Mouse (Mus musculus): Measurements from ENCODE around the gene Sp100. TPM values are rescaled to one million over a fixed set of nuclear protein-coding genes. Genes with fewer than 3 reads are reported as not detected.
A peak's percentile ranks its signal among the peaks of the same experiment; 100 is the strongest.

Sp100 gene
- polyA plus RNA-seq, 1 experiment = 3.6 TPM

DNA sequence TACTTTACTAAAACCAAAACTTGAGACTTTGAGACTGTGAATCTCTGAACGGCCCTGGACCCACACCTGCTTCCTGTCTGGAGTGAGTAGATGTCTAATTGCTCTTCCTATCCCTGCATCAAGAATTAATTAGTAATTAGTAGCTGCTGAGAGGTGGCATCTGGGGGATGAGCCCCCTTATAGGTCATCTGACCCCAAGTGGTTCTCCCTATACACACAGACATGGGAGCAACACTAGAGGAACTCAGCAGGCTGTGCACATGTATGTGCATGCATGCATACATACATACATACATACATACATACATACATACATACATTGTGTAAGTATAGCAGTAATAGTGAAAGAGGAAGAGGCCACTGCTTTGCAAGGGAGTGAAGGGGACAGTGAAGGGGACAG lies 84.7 kb downstream of the Sp100 start:
- Histone ChIP-seq H3K27ac (ENCODE audit: insufficient read depth, low read length) (no peak overlapping the region), H3K4me3 (ENCODE audit: insufficient read depth, low read length) (no peak overlapping the region), H3K4me1 (ENCODE audit: control insufficient read depth, insufficient read depth, low read length) (no peaks in the 10 kb centered on the region)
- TF ChIP-seq POLR2A (IDR thresholded peaks at IDR 0.05; ENCODE audit: low read depth, low read length) (no peak), CTCF (IDR thresholded peaks at IDR 0.05; ENCODE audit: borderline replicate concordance, insufficient read depth, low read length) (no peak)

DNA sequence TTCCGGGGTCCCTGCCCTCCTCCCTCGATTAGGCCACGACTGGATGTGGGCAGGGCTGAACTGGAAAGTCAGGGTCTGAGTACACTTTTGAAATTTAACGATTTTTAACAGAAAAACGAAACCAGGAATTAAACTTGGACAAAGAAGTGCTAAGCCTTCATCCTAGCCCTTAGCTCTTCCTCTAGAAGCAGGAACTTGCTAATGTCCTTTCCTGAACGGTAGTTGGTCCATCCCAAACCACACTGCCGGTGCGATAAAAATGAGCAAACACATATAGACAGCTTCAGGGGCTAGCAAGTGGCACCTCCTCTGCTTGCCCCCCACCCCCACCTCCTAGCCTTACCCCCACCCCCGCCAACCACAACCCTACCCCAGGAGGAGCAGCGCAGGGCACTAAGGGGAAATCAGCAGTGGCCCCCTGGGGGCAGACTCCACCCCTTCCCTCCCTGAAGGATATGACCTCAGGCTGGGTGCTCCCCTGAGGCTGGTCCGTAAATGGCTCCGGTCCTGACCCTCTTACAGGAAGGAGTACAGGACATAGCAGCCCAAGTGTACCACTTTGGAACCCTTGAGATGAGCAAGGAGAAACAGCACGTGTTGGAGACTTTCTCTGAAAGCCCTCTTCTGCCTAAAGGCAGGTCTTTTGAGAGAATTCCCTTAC lies 85.8 kb downstream of the Sp100 start:
- Histone ChIP-seq H3K4me1 (ENCODE audit: control insufficient read depth, insufficient read depth, low read length) (no peaks in the 10 kb centered on the region), H3K4me3 (ENCODE audit: insufficient read depth, low read length) (no peak overlapping the region), H3K27ac (ENCODE audit: insufficient read depth, low read length) (no peak overlapping the region)
- TF ChIP-seq CTCF (IDR thresholded peaks at IDR 0.05; ENCODE audit: borderline replicate concordance, insufficient read depth, low read length) = no peak
- TF ChIP-seq POLR2A (IDR thresholded peaks at IDR 0.05; ENCODE audit: low read depth, low read length) = no peak

DNA sequence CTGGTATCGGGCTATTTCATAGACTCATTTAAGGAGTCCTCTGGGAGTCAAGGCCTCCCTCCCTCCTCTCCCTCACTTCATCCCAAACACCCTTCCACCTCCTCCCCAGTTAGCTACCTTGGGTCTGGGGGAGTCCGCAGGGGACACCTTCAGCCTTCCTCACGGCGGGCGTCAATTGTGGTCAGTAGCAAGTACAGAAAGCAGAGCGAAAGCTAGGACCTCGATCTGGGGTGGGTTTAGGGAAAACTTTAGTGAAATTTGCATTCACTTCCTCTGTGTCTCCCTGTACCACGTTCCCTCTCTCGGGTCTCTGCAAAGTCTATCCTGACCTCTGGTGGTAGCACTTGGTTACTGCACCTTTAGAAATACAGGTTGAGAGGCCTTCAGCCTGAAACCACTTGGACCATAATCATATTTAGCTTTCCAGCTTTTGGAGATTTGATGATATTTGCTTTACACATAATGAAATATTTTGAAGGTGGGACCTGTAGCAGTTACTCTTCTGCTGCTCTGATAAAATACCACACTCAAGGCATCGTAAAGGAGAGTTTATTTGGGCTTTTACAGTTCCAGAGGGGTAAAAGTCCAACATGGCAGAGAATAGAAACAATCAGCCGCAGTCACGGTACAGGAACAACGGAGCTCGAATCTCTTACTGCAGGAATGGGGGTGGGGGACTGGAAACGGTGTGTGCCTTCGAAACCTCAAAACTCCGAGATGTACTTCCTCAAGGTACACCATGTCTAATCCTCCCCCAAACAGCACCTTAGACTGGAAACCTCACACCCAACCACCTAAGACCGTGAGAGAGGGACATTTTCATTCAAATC lies 86.8 kb downstream of the Sp100 start:
- H3K27ac ChIP-seq (ENCODE audit: insufficient read depth, low read length) = no peak overlapping the region
- no peak overlapping the region for H3K4me3 ChIP-seq (ENCODE audit: insufficient read depth, low read length)
- no peaks in the 10 kb centered on the region for H3K4me1 ChIP-seq (ENCODE audit: control insufficient read depth, insufficient read depth, low read length)
- TF ChIP-seq POLR2A (IDR thresholded peaks at IDR 0.05; ENCODE audit: low read depth, low read length) (no peak), CTCF (IDR thresholded peaks at IDR 0.05; ENCODE audit: borderline replicate concordance, insufficient read depth, low read length) (peak; percentile 45; the same call in 1 of the 2 replicates)

DNA sequence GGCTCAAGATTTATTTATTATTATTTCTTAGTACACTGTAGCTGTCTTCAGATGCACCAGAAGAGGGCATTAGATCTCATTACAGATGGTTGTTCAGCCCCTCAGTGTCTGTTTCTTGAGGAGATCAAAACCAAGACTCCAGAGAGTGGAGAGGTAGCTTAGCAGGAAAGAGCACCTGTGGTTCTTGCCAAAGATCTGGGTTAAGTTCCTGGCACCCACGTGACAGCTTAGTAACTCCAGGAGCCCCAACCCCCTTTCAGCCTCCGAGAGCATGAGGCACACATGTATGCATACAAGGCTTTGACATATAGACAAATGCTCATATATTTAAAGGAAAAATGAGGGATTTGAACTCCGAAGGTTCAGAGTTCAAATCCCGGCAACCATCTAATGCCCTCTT lies 89.2 kb downstream of the Sp100 start:
- TF ChIP-seq POLR2A (IDR thresholded peaks at IDR 0.05; ENCODE audit: low read depth, low read length) (no peak), CTCF (IDR thresholded peaks at IDR 0.05; ENCODE audit: borderline replicate concordance, insufficient read depth, low read length) (no peak)
- no peaks in the 10 kb centered on the region for H3K4me1 ChIP-seq (ENCODE audit: control insufficient read depth, insufficient read depth, low read length)
- H3K4me3 ChIP-seq (ENCODE audit: insufficient read depth, low read length) = no peak overlapping the region
- H3K27ac ChIP-seq (ENCODE audit: insufficient read depth, low read length) = no peak overlapping the region

DNA sequence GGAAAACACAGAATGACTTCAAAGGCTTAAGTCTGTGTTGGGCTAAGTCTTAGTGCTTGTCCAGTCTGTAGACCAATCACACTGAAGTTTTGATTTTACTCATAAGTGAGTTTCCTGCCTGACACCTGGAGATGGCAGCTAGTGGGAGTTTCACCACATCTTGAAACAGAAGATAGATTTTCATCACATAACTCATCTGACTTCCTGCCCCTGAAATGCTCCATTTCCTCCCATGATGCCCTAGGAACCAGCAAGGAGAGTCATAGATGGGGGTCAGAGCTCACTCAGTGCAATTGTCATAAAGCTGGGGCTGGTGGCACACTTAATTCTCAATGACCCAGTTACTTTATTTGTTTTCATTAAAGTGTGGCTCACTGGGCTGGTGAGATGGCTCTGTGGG lies 90.0 kb downstream of the Sp100 start:
- no peak overlapping the region for H3K4me3 ChIP-seq (ENCODE audit: insufficient read depth, low read length)
- TF ChIP-seq POLR2A (IDR thresholded peaks at IDR 0.05; ENCODE audit: low read depth, low read length) (no peak), CTCF (IDR thresholded peaks at IDR 0.05; ENCODE audit: borderline replicate concordance, insufficient read depth, low read length) (no peak)
- H3K4me1 ChIP-seq (ENCODE audit: control insufficient read depth, insufficient read depth, low read length) = no peaks in the 10 kb centered on the region
- no peak overlapping the region for H3K27ac ChIP-seq (ENCODE audit: insufficient read depth, low read length)

DNA sequence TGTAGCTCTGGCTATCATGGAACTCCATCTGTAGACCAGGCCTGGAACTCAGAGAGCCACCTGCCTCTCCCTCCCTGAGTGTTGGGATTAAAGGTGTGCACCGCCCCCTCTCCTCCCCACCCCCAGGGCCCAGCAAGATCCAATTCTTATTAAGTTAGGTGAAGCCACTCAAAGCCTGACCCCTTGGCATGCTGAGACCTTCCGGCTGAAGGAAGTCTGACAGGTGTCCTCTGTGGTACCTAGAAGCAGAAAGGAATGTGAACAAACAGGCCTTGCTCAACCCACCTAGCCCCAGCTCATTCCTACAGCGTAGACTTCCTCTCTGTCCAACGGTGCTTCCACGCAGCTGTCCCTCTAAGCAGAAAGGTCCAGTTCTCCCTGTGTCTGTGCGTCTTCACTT lies 91.1 kb downstream of the Sp100 start:
- TF ChIP-seq CTCF (IDR thresholded peaks at IDR 0.05; ENCODE audit: borderline replicate concordance, insufficient read depth, low read length) (no peak), POLR2A (IDR thresholded peaks at IDR 0.05; ENCODE audit: low read depth, low read length) (no peak)
- Histone ChIP-seq H3K4me3 (ENCODE audit: insufficient read depth, low read length) (no peak overlapping the region), H3K4me1 (ENCODE audit: control insufficient read depth, insufficient read depth, low read length) (no peaks in the 10 kb centered on the region), H3K27ac (ENCODE audit: insufficient read depth, low read length) (no peak overlapping the region)

DNA sequence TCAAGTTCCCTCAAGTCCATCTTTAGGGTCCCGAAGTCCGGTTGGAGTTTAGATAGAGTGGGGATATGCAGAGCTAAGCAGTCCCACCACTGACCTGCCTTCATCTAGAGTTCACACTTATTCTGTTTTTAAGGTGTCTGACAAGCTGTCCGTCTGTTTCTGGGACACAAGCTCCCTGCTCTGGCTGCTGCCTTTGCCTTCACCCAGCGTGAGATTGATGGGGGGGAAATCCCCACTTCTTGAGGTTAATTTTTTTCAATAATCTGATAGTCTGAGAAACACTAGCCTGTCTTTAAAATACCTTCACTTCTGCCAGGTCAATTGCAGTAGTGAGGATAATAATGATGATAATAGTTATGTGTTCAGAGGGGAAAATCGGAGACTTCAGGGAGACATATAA lies 92.5 kb downstream of the Sp100 start:
- TF ChIP-seq POLR2A (IDR thresholded peaks at IDR 0.05; ENCODE audit: low read depth, low read length) (no peak), CTCF (IDR thresholded peaks at IDR 0.05; ENCODE audit: borderline replicate concordance, insufficient read depth, low read length) (no peak)
- Histone ChIP-seq H3K4me3 (ENCODE audit: insufficient read depth, low read length) (no peak overlapping the region), H3K4me1 (ENCODE audit: control insufficient read depth, insufficient read depth, low read length) (no peaks in the 10 kb centered on the region), H3K27ac (ENCODE audit: insufficient read depth, low read length) (no peak overlapping the region)

DNA sequence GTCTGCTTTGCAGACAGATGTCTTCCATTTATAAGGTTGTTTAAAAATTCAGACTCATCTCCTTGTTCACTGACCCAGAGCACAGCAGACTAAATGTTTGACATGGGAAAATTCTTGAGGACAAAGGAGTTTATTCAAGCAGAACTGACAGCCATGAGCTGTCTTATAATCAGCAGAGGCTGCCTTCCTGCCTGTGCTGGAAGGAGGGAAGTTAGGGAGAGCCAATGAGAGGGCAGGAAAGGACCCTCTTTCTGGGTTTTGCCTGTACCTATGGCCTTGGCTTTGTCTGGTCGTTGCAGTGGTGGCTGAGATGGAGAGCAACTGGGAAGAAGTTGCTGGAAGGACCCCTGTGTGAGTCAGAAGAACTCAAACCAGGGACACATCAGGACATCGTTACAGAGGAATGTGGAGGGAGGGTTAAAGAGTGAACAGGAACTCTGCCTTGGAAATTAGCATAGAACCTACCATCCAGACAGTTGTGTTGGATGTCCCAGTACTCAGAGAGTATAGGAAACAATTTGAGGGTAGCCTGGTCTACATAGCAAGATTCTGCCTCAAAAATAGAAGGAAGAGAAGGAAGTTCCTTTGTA lies 93.2 kb downstream of the Sp100 start:
- Histone ChIP-seq H3K27ac (ENCODE audit: insufficient read depth, low read length) (no peak overlapping the region), H3K4me3 (ENCODE audit: insufficient read depth, low read length) (no peak overlapping the region), H3K4me1 (ENCODE audit: control insufficient read depth, insufficient read depth, low read length) (no peaks in the 10 kb centered on the region)
- no peak for TF ChIP-seq POLR2A (IDR thresholded peaks at IDR 0.05; ENCODE audit: low read depth, low read length)
- TF ChIP-seq CTCF (IDR thresholded peaks at IDR 0.05; ENCODE audit: borderline replicate concordance, insufficient read depth, low read length) = no peak

DNA sequence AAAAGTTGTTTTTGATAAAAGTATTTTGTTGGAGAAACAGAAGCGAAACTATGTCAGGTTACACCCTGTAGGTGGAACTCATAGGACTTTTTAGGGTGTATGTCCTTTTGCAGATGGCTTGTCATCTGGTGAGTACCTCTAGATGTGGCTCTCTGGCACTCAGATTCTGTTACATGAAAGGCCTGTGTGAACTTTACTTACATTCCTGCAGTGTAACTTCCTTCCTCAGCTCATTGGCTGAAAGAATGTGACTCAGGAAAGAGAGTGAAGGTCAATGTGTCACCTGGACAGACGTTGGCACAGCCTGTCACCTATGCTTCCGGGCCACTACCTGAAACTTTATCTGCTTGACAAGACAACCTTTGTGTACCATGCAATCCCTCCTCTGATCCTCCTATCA lies 94.8 kb downstream of the Sp100 start:
- TF ChIP-seq CTCF (IDR thresholded peaks at IDR 0.05; ENCODE audit: borderline replicate concordance, insufficient read depth, low read length) (no peak), POLR2A (IDR thresholded peaks at IDR 0.05; ENCODE audit: low read depth, low read length) (no peak)
- no peak overlapping the region for H3K27ac ChIP-seq (ENCODE audit: insufficient read depth, low read length)
- no peak overlapping the region for H3K4me3 ChIP-seq (ENCODE audit: insufficient read depth, low read length)
- no peaks in the 10 kb centered on the region for H3K4me1 ChIP-seq (ENCODE audit: control insufficient read depth, insufficient read depth, low read length)

DNA sequence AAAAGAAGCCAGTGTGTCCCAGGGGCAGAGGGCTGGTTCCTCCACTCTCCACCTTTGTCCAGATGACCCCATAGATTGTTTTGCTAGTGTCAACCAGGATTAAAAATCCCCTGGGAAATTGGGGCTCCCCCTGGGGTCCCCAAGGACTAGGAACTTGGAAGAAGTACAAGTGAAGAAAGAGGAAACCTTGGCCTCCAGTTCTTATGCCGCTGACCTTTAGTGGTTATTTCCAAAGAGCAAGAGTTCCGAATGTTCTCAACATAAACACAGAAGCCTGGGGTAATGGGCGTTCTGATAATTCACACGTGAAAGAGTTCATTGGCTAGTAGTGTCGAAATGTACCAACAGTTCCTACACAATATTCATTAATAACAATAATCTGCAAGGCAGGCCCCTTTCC lies 96.7 kb downstream of the Sp100 start:
- no peak overlapping the region for H3K4me3 ChIP-seq (ENCODE audit: insufficient read depth, low read length)
- no peak overlapping the region for H3K27ac ChIP-seq (ENCODE audit: insufficient read depth, low read length)
- H3K4me1 ChIP-seq (ENCODE audit: control insufficient read depth, insufficient read depth, low read length) = no peaks in the 10 kb centered on the region
- TF ChIP-seq CTCF (IDR thresholded peaks at IDR 0.05; ENCODE audit: borderline replicate concordance, insufficient read depth, low read length) (no peak), POLR2A (IDR thresholded peaks at IDR 0.05; ENCODE audit: low read depth, low read length) (no peak)

All from embryonic fibroblast, embryonic 13.5 days (primary cell).